Mouse (Mus musculus): ENCODE data around the gene Tubgcp5. TPM values are rescaled to one million over a fixed set of nuclear protein-coding genes. Genes with fewer than 3 reads are reported as not detected.

Tubgcp5 gene
- polyA plus RNA-seq, 1 experiment from 2014 or later = 31.6 TPM

- no peaks in the 10 kb centered on the region for H3K27me3 ChIP-seq (ENCODE audit: control insufficient read depth, insufficient read depth, low read length)
- H3K4me2 ChIP-seq (ENCODE audit: low read depth, low read length) = no peak overlapping the region
- no peak overlapping the region for H3K9ac ChIP-seq (replicated peaks; ENCODE audit: low read length)
- DNase-seq (ENCODE audit: low spot score) = no peak
- no peaks in the 10 kb centered on the region for H3K9me3 ChIP-seq (replicated peaks; ENCODE audit: control insufficient read depth, low read length)
- no peaks in the 10 kb centered on the region for H3K4me1 ChIP-seq (ENCODE audit: control insufficient read depth, insufficient read depth, low read length)
- no peak overlapping the region for H3K4me3 ChIP-seq (ENCODE audit: low read depth, low read length)
- no peaks in the 10 kb centered on the region for H3K36me3 ChIP-seq (replicated peaks; ENCODE audit: control insufficient read depth, insufficient read depth, low read depth, low read length)
- 93% methylated on average over 4 of the region's 4 CpGs for WGBS
- ATAC-seq (replicated peaks; ENCODE audit: insufficient number of reproducible peaks, low FRiP score, low TSS enrichment, low read depth) = no peak
- H3K27ac ChIP-seq (replicated peaks; ENCODE audit: low read depth, low read length) = no peak overlapping the region
Measured at GRCm38 (mm10) chr7:55856741-55857140, 62.8 kb downstream of the Tubgcp5 start.

GRCm38 (mm10) chr7:55857729-55858128 is 63.8 kb downstream of the Tubgcp5 start:
- H3K4me3 ChIP-seq (ENCODE audit: low read depth, low read length) = no peak overlapping the region
- H3K27ac ChIP-seq (replicated peaks; ENCODE audit: low read depth, low read length) = no peak overlapping the region
- ATAC-seq (replicated peaks; ENCODE audit: insufficient number of reproducible peaks, low FRiP score, low TSS enrichment, low read depth) (no peak), DNase-seq (ENCODE audit: low spot score) (no peak)
- H3K27me3 ChIP-seq (ENCODE audit: control insufficient read depth, insufficient read depth, low read length) = no peaks in the 10 kb centered on the region
- no peaks in the 10 kb centered on the region for H3K36me3 ChIP-seq (replicated peaks; ENCODE audit: control insufficient read depth, insufficient read depth, low read depth, low read length)
- H3K9ac ChIP-seq (replicated peaks; ENCODE audit: low read length) = no peak overlapping the region
- no peak overlapping the region for H3K4me2 ChIP-seq (ENCODE audit: low read depth, low read length)
- no peaks in the 10 kb centered on the region for H3K4me1 ChIP-seq (ENCODE audit: control insufficient read depth, insufficient read depth, low read length)
- 86% methylated on average over 2 of the region's 2 CpGs for WGBS
- no peaks in the 10 kb centered on the region for H3K9me3 ChIP-seq (replicated peaks; ENCODE audit: control insufficient read depth, low read length)

GRCm38 (mm10) chr7:55858836-55859517 is 65.0 kb downstream of the Tubgcp5 start:
- Histone ChIP-seq H3K4me2 (ENCODE audit: low read depth, low read length) (no peak overlapping the region), H3K36me3 (replicated peaks; ENCODE audit: control insufficient read depth, insufficient read depth, low read depth, low read length) (no peaks in the 10 kb centered on the region), H3K27ac (replicated peaks; ENCODE audit: low read depth, low read length) (no peak overlapping the region), H3K9me3 (replicated peaks; ENCODE audit: control insufficient read depth, low read length) (no peaks in the 10 kb centered on the region), H3K4me1 (ENCODE audit: control insufficient read depth, insufficient read depth, low read length) (no peaks in the 10 kb centered on the region), H3K4me3 (ENCODE audit: low read depth, low read length) (no peak overlapping the region), H3K9ac (replicated peaks; ENCODE audit: low read length) (no peak overlapping the region), H3K27me3 (ENCODE audit: control insufficient read depth, insufficient read depth, low read length) (no peaks in the 10 kb centered on the region)
- ATAC-seq (replicated peaks; ENCODE audit: insufficient number of reproducible peaks, low FRiP score, low TSS enrichment, low read depth) (no peak), DNase-seq (ENCODE audit: low spot score) (no peak)
- 93% methylated on average over 3 of the region's 3 CpGs for WGBS

- 94% methylated on average over 2 of the region's 2 CpGs for whole genome bisulfite sequencing
- H3K36me3 ChIP-seq (replicated peaks; ENCODE audit: control insufficient read depth, insufficient read depth, low read depth, low read length) = no peaks in the 10 kb centered on the region
Measured at GRCm38 (mm10) chr7:55859518-55859872, 65.5 kb downstream of the Tubgcp5 start.

GRCm38 (mm10) chr7:55859956-55860355 is 66.0 kb downstream of the Tubgcp5 start:
- no peak overlapping the region for H3K27ac ChIP-seq (replicated peaks; ENCODE audit: low read depth, low read length)
- H3K4me1 ChIP-seq (ENCODE audit: control insufficient read depth, insufficient read depth, low read length) = no peaks in the 10 kb centered on the region
- H3K27me3 ChIP-seq (ENCODE audit: control insufficient read depth, insufficient read depth, low read length) = no peaks in the 10 kb centered on the region
- 89% methylated on average over 6 of the region's 6 CpGs for WGBS
- ATAC-seq (replicated peaks; ENCODE audit: insufficient number of reproducible peaks, low FRiP score, low TSS enrichment, low read depth) = no peak
- DNase-seq (ENCODE audit: low spot score) = no peak
- no peaks in the 10 kb centered on the region for H3K9me3 ChIP-seq (replicated peaks; ENCODE audit: control insufficient read depth, low read length)
- no peaks in the 10 kb centered on the region for H3K36me3 ChIP-seq (replicated peaks; ENCODE audit: control insufficient read depth, insufficient read depth, low read depth, low read length)
- no peak overlapping the region for H3K4me2 ChIP-seq (ENCODE audit: low read depth, low read length)
- no peak overlapping the region for H3K9ac ChIP-seq (replicated peaks; ENCODE audit: low read length)
- no peak overlapping the region for H3K4me3 ChIP-seq (ENCODE audit: low read depth, low read length)

More at GRCm38 (mm10) chr7:55859518-55859872, 65.5 kb downstream of the Tubgcp5 start:
- Histone ChIP-seq H3K9ac (replicated peaks; ENCODE audit: low read length) (no peak overlapping the region), H3K27me3 (ENCODE audit: control insufficient read depth, insufficient read depth, low read length) (no peaks in the 10 kb centered on the region), H3K4me1 (ENCODE audit: control insufficient read depth, insufficient read depth, low read length) (no peaks in the 10 kb centered on the region), H3K4me2 (ENCODE audit: low read depth, low read length) (no peak overlapping the region), H3K4me3 (ENCODE audit: low read depth, low read length) (no peak overlapping the region), H3K9me3 (replicated peaks; ENCODE audit: control insufficient read depth, low read length) (no peaks in the 10 kb centered on the region), H3K27ac (replicated peaks; ENCODE audit: low read depth, low read length) (no peak overlapping the region)
- ATAC-seq (replicated peaks; ENCODE audit: insufficient number of reproducible peaks, low FRiP score, low TSS enrichment, low read depth) (no peak), DNase-seq (ENCODE audit: low spot score) (no peak)

- Histone ChIP-seq H3K27ac (replicated peaks; ENCODE audit: low read depth, low read length) (no peak overlapping the region), H3K9ac (replicated peaks; ENCODE audit: low read length) (no peak overlapping the region), H3K27me3 (ENCODE audit: control insufficient read depth, insufficient read depth, low read length) (no peaks in the 10 kb centered on the region), H3K4me2 (ENCODE audit: low read depth, low read length) (no peak overlapping the region), H3K36me3 (replicated peaks; ENCODE audit: control insufficient read depth, insufficient read depth, low read depth, low read length) (no peaks in the 10 kb centered on the region), H3K9me3 (replicated peaks; ENCODE audit: control insufficient read depth, low read length) (no peaks in the 10 kb centered on the region), H3K4me3 (ENCODE audit: low read depth, low read length) (no peak overlapping the region), H3K4me1 (ENCODE audit: control insufficient read depth, insufficient read depth, low read length) (no peaks in the 10 kb centered on the region)
- DNase-seq (ENCODE audit: low spot score) = no peak
- WGBS = 93% methylated on average over 4 of the region's 4 CpGs
- no peak for ATAC-seq (replicated peaks; ENCODE audit: insufficient number of reproducible peaks, low FRiP score, low TSS enrichment, low read depth)
Measured at GRCm38 (mm10) chr7:55861175-55861574, 67.2 kb downstream of the Tubgcp5 start.

GRCm38 (mm10) chr7:55865044-55865443 is 71.1 kb downstream of the Tubgcp5 start:
- no peak for DNase-seq (ENCODE audit: low spot score)
- no peaks in the 10 kb centered on the region for H3K9me3 ChIP-seq (replicated peaks; ENCODE audit: control insufficient read depth, low read length)
- H3K4me1 ChIP-seq (ENCODE audit: control insufficient read depth, insufficient read depth, low read length) = no peaks in the 10 kb centered on the region
- H3K27me3 ChIP-seq (ENCODE audit: control insufficient read depth, insufficient read depth, low read length) = no peaks in the 10 kb centered on the region
- no peaks in the 10 kb centered on the region for H3K36me3 ChIP-seq (replicated peaks; ENCODE audit: control insufficient read depth, insufficient read depth, low read depth, low read length)
- no peak overlapping the region for H3K27ac ChIP-seq (replicated peaks; ENCODE audit: low read depth, low read length)
- H3K4me2 ChIP-seq (ENCODE audit: low read depth, low read length) = no peak overlapping the region
- H3K4me3 ChIP-seq (ENCODE audit: low read depth, low read length) = no peak overlapping the region
- ATAC-seq (replicated peaks; ENCODE audit: insufficient number of reproducible peaks, low FRiP score, low TSS enrichment, low read depth) = no peak
- no peak overlapping the region for H3K9ac ChIP-seq (replicated peaks; ENCODE audit: low read length)

GRCm38 (mm10) chr7:55865750-55866416 is 71.9 kb downstream of the Tubgcp5 start:
- Histone ChIP-seq H3K4me2 (ENCODE audit: low read depth, low read length) (no peak overlapping the region), H3K36me3 (replicated peaks; ENCODE audit: control insufficient read depth, insufficient read depth, low read depth, low read length) (no peaks in the 10 kb centered on the region), H3K9ac (replicated peaks; ENCODE audit: low read length) (no peak overlapping the region), H3K4me3 (ENCODE audit: low read depth, low read length) (no peak overlapping the region), H3K4me1 (ENCODE audit: control insufficient read depth, insufficient read depth, low read length) (no peaks in the 10 kb centered on the region), H3K27ac (replicated peaks; ENCODE audit: low read depth, low read length) (no peak overlapping the region), H3K27me3 (ENCODE audit: control insufficient read depth, insufficient read depth, low read length) (no peaks in the 10 kb centered on the region), H3K9me3 (replicated peaks; ENCODE audit: control insufficient read depth, low read length) (no peaks in the 10 kb centered on the region)
- DNase-seq (ENCODE audit: low spot score) = no peak
- ATAC-seq (replicated peaks; ENCODE audit: insufficient number of reproducible peaks, low FRiP score, low TSS enrichment, low read depth) = no peak
- 79% methylated on average over 8 of the region's 8 CpGs for WGBS

Measured in embryonic facial prominence, embryonic 11.5 days (tissue).